Mouse (Mus musculus): Measurements from ENCODE around the gene Exoc7. TPM values are rescaled to one million over a fixed set of nuclear protein-coding genes. Genes with fewer than 3 reads are reported as not detected.

Gene Exoc7
- total RNA-seq, 4 experiments from 2014 or later: 49.0 to 65.8 (median 54.2) TPM

DNA sequence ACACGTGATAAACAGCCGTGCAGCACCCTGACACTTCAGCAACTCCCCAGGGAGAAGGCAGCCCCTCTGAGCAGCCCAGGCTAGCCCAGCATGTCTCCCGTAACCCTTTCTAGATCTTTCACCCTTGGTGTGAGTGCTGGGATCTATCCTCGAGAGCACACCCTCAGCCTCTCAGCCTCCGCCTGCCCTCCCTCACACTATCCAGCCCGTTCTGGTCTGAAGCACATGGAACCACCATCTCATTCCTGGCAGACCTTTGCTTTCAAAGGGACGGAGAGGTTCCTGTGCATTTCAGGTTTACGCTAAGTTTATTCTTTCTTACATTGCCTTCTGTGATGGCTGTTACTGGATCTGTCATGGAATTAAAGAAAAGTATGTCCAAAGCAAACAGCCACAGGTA, 62.5 kb downstream of the Exoc7 start:
- no peak for DNase-seq (ENCODE audit: low spot score)

- DNase-seq (ENCODE audit: low spot score): no peak
These were observed 65.2 kb downstream of the Exoc7 start for GRCm38 (mm10) chr11:116241744-116242235.

- no peak for DNase-seq (ENCODE audit: low spot score)
These were observed 67.2 kb downstream of the Exoc7 start for GRCm38 (mm10) chr11:116239797-116240196.

Other genes starting within 250 kb of the Exoc7 start
- 1 to 10 TPM in 2 of 4 experiments, under 1 TPM in 2; 0.41 to 1.4 (median 0.83) TPM for gene Unc13d, start 229.3 kb downstream of the Exoc7 start, total RNA-seq (2022)
- gene Wbp2, start 220.2 kb downstream of the Exoc7 start, total RNA-seq (2022): 100 to 1,000 TPM; 108 to 126 (median 116) TPM
- gene Trim47, start 180.0 kb downstream of the Exoc7 start, total RNA-seq (2022): 10 to 100 TPM; 17.9 to 25.7 (median 22.1) TPM
- gene Trim65, start 176.1 kb downstream of the Exoc7 start, total RNA-seq (2022): 1 to 10 TPM; 6.6 to 8.2 (median 7.6) TPM
- gene Mrpl38, start 168.4 kb downstream of the Exoc7 start, total RNA-seq (2022): 10 to 100 TPM; 60.0 to 66.2 (median 63.9) TPM
- 10 to 100 TPM; 14.5 to 16.4 (median 15.2) TPM for gene Fbf1, start 139.1 kb downstream of the Exoc7 start, total RNA-seq (2022)
- 10 to 100 TPM; 10.1 to 15.1 (median 10.8) TPM for gene Ten1, start 108.4 kb downstream of the Exoc7 start, total RNA-seq (2022)
- gene Acox1, start 108.2 kb downstream of the Exoc7 start, total RNA-seq (2022): 100 to 1,000 TPM; 199 to 220 (median 213) TPM
- under 1 TPM; 0.49 to 0.94 (median 0.56) TPM for gene Evpl, start 69.2 kb downstream of the Exoc7 start, total RNA-seq (2022)
- gene Srp68, start 33.0 kb downstream of the Exoc7 start, total RNA-seq (2022): 10 to 100 TPM; 61.3 to 72.1 (median 66.2) TPM
- gene Galr2, start 26.3 kb downstream of the Exoc7 start, total RNA-seq (2022): not detected
- gene Foxj1, start 28.2 kb upstream of the Exoc7 start, total RNA-seq (2022): under 1 TPM in 1 of 4 experiments, not detected in 3; 0.26 TPM
- gene Rnf157, start 105.8 kb upstream of the Exoc7 start, total RNA-seq (2022): 10 to 100 TPM in 2 of 4 experiments, 1 to 10 TPM in 2; 7.5 to 12.5 (median 9.4) TPM
- 10 to 100 TPM; 28.2 to 36.0 (median 32.7) TPM for gene Ubald2, start 126.9 kb upstream of the Exoc7 start, total RNA-seq (2022)
- gene Qrich2, start 159.0 kb upstream of the Exoc7 start, total RNA-seq (2022): under 1 TPM in 1 of 4 experiments, not detected in 3; 0.03 TPM
- gene Prpsap1, start 187.0 kb upstream of the Exoc7 start, total RNA-seq (2022): 10 to 100 TPM; 24.5 to 29.9 (median 26.0) TPM
- gene Sphk1, start 223.7 kb upstream of the Exoc7 start, total RNA-seq (2022): 1 to 10 TPM in 1 of 4 experiments, under 1 TPM in 3; 0.57 to 1.3 (median 0.98) TPM